Mouse (Mus musculus) testis, adult 2 months (tissue): ENCODE measurements at regions not wholly inside any gene's neighbourhood (a gene's known extent, or its start where the extent isn't known, plus 50 kb on each side); places are given as distances from the start of the nearest gene placed in this dataset.

Source experiments
- CTCF ChIP-seq: fragments of 200-500 bp; IDR thresholded peaks from 2 replicates; pipeline ENCODE4 v1.5.1; 2012; ENCODE audit warnings: low read depth, mild to moderate bottlenecking, inconsistent platforms, low read length, moderate library complexity; ENCODE audit not compliant: control insufficient read depth, insufficient read depth, insufficient replicate concordance
- POLR2A ChIP-seq: fragments of 200-500 bp; IDR thresholded peaks from 2 replicates; pipeline ENCODE4 v1.6.1; 2012; ENCODE audit warnings: low read depth, mild to moderate bottlenecking, inconsistent platforms, low read length, moderate library complexity; ENCODE audit not compliant: control insufficient read depth

- TF ChIP-seq CTCF (no peak), POLR2A (no peak)
Observed at GRCm38 (mm10) chr3:21861636-21861970, 214.8 kb upstream of the Tbl1xr1 start.
